Mouse (Mus musculus) stomach, embryonic 16.5 days (tissue): ENCODE data around the gene Afmid. TPM values are rescaled to one million over a fixed set of nuclear protein-coding genes. Genes with fewer than 3 reads are reported as not detected.

ENCODE experiments used
- ATAC-seq: fragments of 200-750 bp; cut with Nextera tagmentation; 2 replicates; pipeline ENCODE4 v1.8.0; 2017; ENCODE audit warnings: moderate number of reproducible peaks, moderate TSS enrichment; ENCODE audit not compliant: insufficient read depth, low FRiP score
- H3K27ac ChIP-seq: fragments of 300-500 bp; sonication (generic); 2 replicates; pipeline ENCODE4 v1.5.1; 2014; ENCODE audit warnings: low read length
- H3K27me3 ChIP-seq: fragments of 300-500 bp; sonication (generic); 2 replicates; pipeline ENCODE4 v1.6.1; 2014; ENCODE audit warnings: low read length, control low read depth, mixed read lengths; ENCODE audit not compliant: control insufficient read depth, insufficient read depth
- H3K36me3 ChIP-seq: fragments of 300-500 bp; sonication (generic); 2 replicates; pipeline ENCODE4 v1.6.1; 2014; ENCODE audit warnings: low read length; ENCODE audit not compliant: control insufficient read depth, insufficient read depth
- H3K4me1 ChIP-seq: fragments of 300-500 bp; sonication (generic); 2 replicates; pipeline ENCODE4 v1.6.1; 2014; ENCODE audit warnings: low read length, control low read depth, mixed read lengths; ENCODE audit not compliant: control insufficient read depth, insufficient read depth
- H3K4me2 ChIP-seq: fragments of 300-500 bp; sonication (generic); 2 replicates; pipeline ENCODE4 v1.6.1; 2014; ENCODE audit warnings: low read depth, low read length, mixed read lengths
- H3K4me3 ChIP-seq: fragments of 300-500 bp; sonication (generic); replicated peaks from 2 replicates; pipeline ENCODE4 v1.5.1; 2014; ENCODE audit warnings: mild to moderate bottlenecking, low read length
- H3K9ac ChIP-seq: fragments of 300-500 bp; sonication (generic); 2 replicates; pipeline ENCODE4 v1.6.1; 2014; ENCODE audit warnings: low read length
- H3K9me3 ChIP-seq: fragments of 300-500 bp; sonication (generic); replicated peaks from 2 replicates; pipeline ENCODE4 v1.6.1; 2016; ENCODE audit warnings: low read length, control low read depth; ENCODE audit not compliant: control insufficient read depth
- WGBS: fragments of 180-500 bp; shearing (Covaris S2); extraction: QIAGEN DNeasy Blood & Tissue Kit; methylation state at CpG from one replicate; pipeline ENCODE4 v1.1.7; 2014; 5-methylcytosine and 5-hydroxymethylcytosine counted together
- polyA plus RNA-seq: library from polyadenylated mRNA; unstranded; fragments of >200 nt; fragmentation: Nextera tagmentation; extraction: Ambion mirVana; gene quantifications from 2 replicates; pipeline ENCODE4 v1.2.1, GENCODE M21; 2015

Gene Afmid
- polyA plus RNA-seq, 1 experiment from 2014 or later, result 6.8 TPM

GRCm38 (mm10) chr11:117836306-117836705, 10.6 kb downstream of the Afmid start:
- Histone ChIP-seq H3K9me3 (no peaks in the 10 kb centered on the region), H3K9ac (no peak overlapping the region), H3K27me3 (no peaks in the 10 kb centered on the region), H3K36me3 (no peaks in the 10 kb centered on the region), H3K4me2 (peak overlapping the region; percentile 27; the same call in 1 of the 2 replicates), H3K4me1 (peaks cover 9% of the 10 kb centered on the region), H3K4me3 (no peak overlapping the region), H3K27ac (no peak overlapping the region)
- 27% methylated on average over 13 of the region's 13 CpGs for WGBS
- no peak for ATAC-seq

DNA sequence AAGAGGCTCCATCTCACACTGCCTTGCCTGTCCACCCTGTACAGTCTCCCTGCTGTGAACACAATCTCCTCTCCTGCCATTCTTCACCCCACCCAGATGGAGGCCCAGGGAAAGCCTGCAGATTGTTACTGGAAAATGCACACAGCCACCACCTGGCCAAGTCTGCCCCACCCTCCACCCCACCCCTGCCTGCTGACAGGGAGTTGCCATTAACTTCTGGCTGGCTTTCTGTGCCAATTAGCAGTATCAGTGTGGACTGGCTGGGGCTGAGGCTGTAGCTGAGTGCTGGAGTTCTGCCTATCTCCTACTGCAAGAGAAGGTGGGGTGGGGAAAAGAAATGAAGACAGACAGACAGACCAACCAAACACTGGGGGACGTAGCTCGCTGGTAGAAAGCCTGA, 12.8 kb downstream of the Afmid start:
- no peak overlapping the region for H3K4me3 ChIP-seq
- H3K4me1 ChIP-seq, result peaks cover 5% of the 10 kb centered on the region
- no peak overlapping the region for H3K9ac ChIP-seq
- ATAC-seq, result peak; percentile 92
- WGBS, result 38% methylated on average over 2 of the region's 2 CpGs
- H3K36me3 ChIP-seq, result no peaks in the 10 kb centered on the region
- H3K27me3 ChIP-seq, result no peaks in the 10 kb centered on the region
- no peaks in the 10 kb centered on the region for H3K9me3 ChIP-seq
- peak overlapping the region; percentile 80 for H3K27ac ChIP-seq
- H3K4me2 ChIP-seq, result no peak overlapping the region

- Histone ChIP-seq H3K36me3 (no peaks in the 10 kb centered on the region), H3K27me3 (no peaks in the 10 kb centered on the region), H3K4me3 (no peak overlapping the region), H3K4me2 (no peak overlapping the region), H3K9me3 (no peaks in the 10 kb centered on the region), H3K4me1 (peaks cover 5% of the 10 kb centered on the region), H3K27ac (peak overlapping the region; percentile 80), H3K9ac (no peak overlapping the region)
- no peak for ATAC-seq
- 75% methylated on average over 1 of the region's 1 CpGs for WGBS
Measured at GRCm38 (mm10) chr11:117839021-117839420, 13.3 kb downstream of the Afmid start.

GRCm38 (mm10) chr11:117840910-117841309, 15.2 kb downstream of the Afmid start:
- Histone ChIP-seq H3K4me3 (no peak overlapping the region), H3K27ac (no peak overlapping the region), H3K27me3 (no peaks in the 10 kb centered on the region), H3K9ac (no peak overlapping the region), H3K4me1 (peaks cover 5% of the 10 kb centered on the region), H3K9me3 (no peaks in the 10 kb centered on the region), H3K4me2 (no peak overlapping the region), H3K36me3 (no peaks in the 10 kb centered on the region)
- WGBS, result 26% methylated on average over 1 of the region's 1 CpGs
- ATAC-seq, result no peak

DNA sequence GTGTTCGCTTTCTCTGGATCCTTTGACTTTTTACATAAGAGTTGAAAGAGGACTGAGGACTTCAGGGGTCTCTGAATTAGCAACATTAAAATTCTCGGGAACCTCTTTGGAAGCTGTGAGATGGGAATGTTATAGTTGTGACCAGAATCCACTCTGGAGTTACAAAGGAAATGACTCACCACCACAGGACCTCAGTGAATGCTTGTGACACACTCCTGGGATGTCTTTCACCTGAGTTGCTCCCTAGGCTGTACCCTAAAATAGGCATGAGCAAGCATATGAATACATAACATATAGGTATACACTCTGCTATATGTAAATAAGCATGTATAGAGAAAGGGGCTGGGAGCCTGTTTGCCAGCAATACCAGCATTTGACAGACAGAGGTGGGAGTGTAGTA, 17.7 kb downstream of the Afmid start:
- 83% methylated on average over 2 of the region's 2 CpGs for WGBS
- Histone ChIP-seq H3K4me1 (peaks cover 12% of the 10 kb centered on the region), H3K27me3 (no peaks in the 10 kb centered on the region), H3K4me2 (no peak overlapping the region), H3K27ac (no peak overlapping the region), H3K9me3 (no peaks in the 10 kb centered on the region), H3K4me3 (no peak overlapping the region), H3K36me3 (no peaks in the 10 kb centered on the region), H3K9ac (no peak overlapping the region)
- no peak for ATAC-seq

DNA sequence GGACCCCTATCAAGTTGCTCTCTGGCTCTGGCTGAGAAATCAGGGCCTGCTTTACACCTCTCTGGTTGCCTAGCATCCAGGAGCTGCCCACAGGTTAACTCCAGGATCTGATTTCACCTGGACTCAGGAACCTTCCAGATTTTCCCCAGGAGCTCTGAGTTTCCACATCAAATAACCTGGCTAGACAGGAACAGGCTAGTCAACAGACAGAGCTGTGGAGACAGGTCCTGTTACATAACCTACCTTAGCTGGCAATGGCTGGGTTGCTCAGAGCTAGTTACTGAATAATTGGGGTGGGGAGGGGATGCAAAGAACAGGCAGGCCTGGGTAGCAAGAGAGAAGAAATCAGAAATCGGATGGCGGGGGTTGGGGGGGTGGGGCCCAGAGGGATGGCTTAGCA, 19.3 kb downstream of the Afmid start:
- ATAC-seq, result no peak
- 0 out of 2 replicates have a peak overlapping the region, but pooled peaks have one; percentile 9 for H3K27ac ChIP-seq
- WGBS, result 60% methylated on average over 2 of the region's 2 CpGs

GRCm38 (mm10) chr11:117845651-117846050, 19.9 kb downstream of the Afmid start:
- Histone ChIP-seq H3K27ac (no peak overlapping the region), H3K4me1 (peaks cover 24% of the 10 kb centered on the region), H3K4me3 (no peak overlapping the region), H3K27me3 (no peaks in the 10 kb centered on the region), H3K9me3 (no peaks in the 10 kb centered on the region), H3K4me2 (no peak overlapping the region), H3K36me3 (no peaks in the 10 kb centered on the region), H3K9ac (no peak overlapping the region)
- WGBS, result 81% methylated on average over 2 of the region's 2 CpGs
- no peak for ATAC-seq

More for the DNA sequence above, 19.3 kb downstream of the Afmid start:
- Histone ChIP-seq H3K27me3 (no peaks in the 10 kb centered on the region), H3K4me2 (no peak overlapping the region), H3K4me1 (peaks cover 17% of the 10 kb centered on the region), H3K9ac (peak overlapping the region; percentile 46; the same call in 1 of the 2 replicates), H3K36me3 (no peaks in the 10 kb centered on the region), H3K4me3 (no peak overlapping the region), H3K9me3 (no peaks in the 10 kb centered on the region)

DNA sequence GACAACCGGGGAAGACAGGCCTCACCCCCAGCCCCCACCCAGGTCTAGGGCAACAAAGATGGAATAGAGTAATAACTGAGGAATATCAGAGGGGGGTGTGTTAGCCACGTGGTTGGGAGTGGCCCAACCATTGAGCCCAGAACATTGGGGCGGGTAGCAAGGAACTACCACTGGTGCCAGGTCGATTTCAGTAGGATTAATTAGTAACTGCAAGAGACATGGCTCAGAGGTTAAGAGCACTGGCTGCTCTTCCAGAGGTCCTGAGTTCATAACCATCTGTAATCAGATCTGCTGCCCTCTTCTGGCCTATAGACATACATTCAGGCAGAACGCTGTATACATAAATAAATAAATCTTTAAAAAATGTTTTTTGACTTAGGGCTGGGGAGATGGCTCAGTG, 20.9 kb downstream of the Afmid start:
- H3K36me3 ChIP-seq, result no peaks in the 10 kb centered on the region
- no peaks in the 10 kb centered on the region for H3K27me3 ChIP-seq
- no peaks in the 10 kb centered on the region for H3K9me3 ChIP-seq
- no peak overlapping the region for H3K4me2 ChIP-seq
- H3K4me1 ChIP-seq, result peaks cover 26% of the 10 kb centered on the region
- 38% methylated on average over 5 of the region's 5 CpGs for WGBS
- 0 out of 2 replicates have a peak, but pooled peaks have one; percentile 3 for ATAC-seq
- H3K9ac ChIP-seq, result no peak overlapping the region
- no peak overlapping the region for H3K4me3 ChIP-seq
- H3K27ac ChIP-seq, result no peak overlapping the region

GRCm38 (mm10) chr11:117847593-117848215, 22.0 kb downstream of the Afmid start:
- Histone ChIP-seq H3K4me1 (peaks cover 26% of the 10 kb centered on the region), H3K9me3 (no peaks in the 10 kb centered on the region), H3K9ac (peak overlapping the region; percentile 90), H3K27me3 (no peaks in the 10 kb centered on the region), H3K36me3 (0 out of 2 replicates have a peak, but pooled peaks cover 5% of the 10 kb centered on the region), H3K27ac (peak overlapping the region; percentile 98), H3K4me3 (peak overlapping the region; percentile 64), H3K4me2 (peak overlapping the region; percentile 92)
- no peak for ATAC-seq
- 67% methylated on average over 7 of the region's 7 CpGs for WGBS
